Mouse (Mus musculus): ENCODE measurements at regions not wholly inside any gene's neighbourhood (a gene's known extent, or its start where the extent isn't known, plus 50 kb on each side); places are given as distances from the start of the nearest gene placed in this dataset.
"Not testable (repeated sequence)": the region's sequence is repeated elsewhere in the genome, so short reads cannot be mapped to it uniquely, and the experiment has no call there.

GRCm38 (mm10) chr3:58245361-58245760, 169.2 kb upstream of the Tsc22d2 start:
- 46% methylated on average over 5 of the region's 5 CpGs for WGBS
- ATAC-seq (ENCODE audit: insufficient number of reproducible peaks, insufficient read depth, low FRiP score, low read depth) = no peak

GRCm38 (mm10) chr3:58247989-58248388, 166.5 kb upstream of the Tsc22d2 start:
- ATAC-seq (ENCODE audit: insufficient number of reproducible peaks, insufficient read depth, low FRiP score, low read depth) = no peak
- H3K36me3 ChIP-seq (ENCODE audit: control insufficient read depth, insufficient read depth, low read length) = no peaks in the 10 kb centered on the region
- no peaks in the 10 kb centered on the region for H3K9me3 ChIP-seq (ENCODE audit: control insufficient read depth, low read depth, low read length)
- no peaks in the 10 kb centered on the region for H3K27me3 ChIP-seq (ENCODE audit: control insufficient read depth, insufficient read depth, low read length)
- H3K4me1 ChIP-seq (ENCODE audit: control insufficient read depth, insufficient read depth, low read length) = no peaks in the 10 kb centered on the region
- 78% methylated on average over 2 of the region's 2 CpGs for WGBS
- no peak overlapping the region for H3K4me2 ChIP-seq (replicated peaks; ENCODE audit: low read depth, low read length)
- no peak overlapping the region for H3K4me3 ChIP-seq (ENCODE audit: low read depth, low read length)
- H3K9ac ChIP-seq (replicated peaks; ENCODE audit: low read depth, low read length) = no peak overlapping the region
- no peak overlapping the region for H3K27ac ChIP-seq (ENCODE audit: low read length)

More at GRCm38 (mm10) chr3:58245361-58245760, 169.2 kb upstream of the Tsc22d2 start:
- H3K9ac ChIP-seq (replicated peaks; ENCODE audit: low read depth, low read length) = no peak overlapping the region
- no peaks in the 10 kb centered on the region for H3K4me1 ChIP-seq (ENCODE audit: control insufficient read depth, insufficient read depth, low read length)
- no peak overlapping the region for H3K4me2 ChIP-seq (replicated peaks; ENCODE audit: low read depth, low read length)
- no peaks in the 10 kb centered on the region for H3K9me3 ChIP-seq (ENCODE audit: control insufficient read depth, low read depth, low read length)
- H3K4me3 ChIP-seq (ENCODE audit: low read depth, low read length) = no peak overlapping the region
- H3K36me3 ChIP-seq (ENCODE audit: control insufficient read depth, insufficient read depth, low read length) = no peaks in the 10 kb centered on the region
- no peak overlapping the region for H3K27ac ChIP-seq (ENCODE audit: low read length)
- H3K27me3 ChIP-seq (ENCODE audit: control insufficient read depth, insufficient read depth, low read length) = no peaks in the 10 kb centered on the region

GRCm38 (mm10) chr3:58253942-58254341, 160.6 kb upstream of the Tsc22d2 start:
- 74% methylated on average over 8 of the region's 8 CpGs for WGBS
- no peak overlapping the region for H3K4me2 ChIP-seq (replicated peaks; ENCODE audit: low read depth, low read length)
- no peak for ATAC-seq (ENCODE audit: insufficient number of reproducible peaks, insufficient read depth, low FRiP score, low read depth)

GRCm38 (mm10) chr3:58267606-58268325, 146.7 kb upstream of the Tsc22d2 start:
- WGBS = 79% methylated on average over 14 of the region's 14 CpGs
- no peaks in the 10 kb centered on the region for H3K9me3 ChIP-seq (ENCODE audit: control insufficient read depth, low read depth, low read length)
- H3K4me1 ChIP-seq (ENCODE audit: control insufficient read depth, insufficient read depth, low read length) = no peaks in the 10 kb centered on the region
- H3K4me2 ChIP-seq (replicated peaks; ENCODE audit: low read depth, low read length) = no peak overlapping the region
- no peak overlapping the region for H3K4me3 ChIP-seq (ENCODE audit: low read depth, low read length)
- H3K9ac ChIP-seq (replicated peaks; ENCODE audit: low read depth, low read length) = no peak overlapping the region
- no peaks in the 10 kb centered on the region for H3K27me3 ChIP-seq (ENCODE audit: control insufficient read depth, insufficient read depth, low read length)
- no peaks in the 10 kb centered on the region for H3K36me3 ChIP-seq (ENCODE audit: control insufficient read depth, insufficient read depth, low read length)
- no peak for ATAC-seq (ENCODE audit: insufficient number of reproducible peaks, insufficient read depth, low FRiP score, low read depth)
- H3K27ac ChIP-seq (ENCODE audit: low read length) = no peak overlapping the region

More at GRCm38 (mm10) chr3:58253942-58254341, 160.6 kb upstream of the Tsc22d2 start:
- H3K27ac ChIP-seq (ENCODE audit: low read length) = no peak overlapping the region
- H3K9ac ChIP-seq (replicated peaks; ENCODE audit: low read depth, low read length) = no peak overlapping the region
- H3K27me3 ChIP-seq (ENCODE audit: control insufficient read depth, insufficient read depth, low read length) = no peaks in the 10 kb centered on the region
- H3K9me3 ChIP-seq (ENCODE audit: control insufficient read depth, low read depth, low read length) = no peaks in the 10 kb centered on the region
- H3K4me1 ChIP-seq (ENCODE audit: control insufficient read depth, insufficient read depth, low read length) = no peaks in the 10 kb centered on the region
- H3K36me3 ChIP-seq (ENCODE audit: control insufficient read depth, insufficient read depth, low read length) = no peaks in the 10 kb centered on the region
- H3K4me3 ChIP-seq (ENCODE audit: low read depth, low read length) = no peak overlapping the region

GRCm38 (mm10) chr3:58271441-58271840, 143.1 kb upstream of the Tsc22d2 start:
- H3K4me1 ChIP-seq (ENCODE audit: control insufficient read depth, insufficient read depth, low read length); H3K9me3 ChIP-seq (ENCODE audit: control insufficient read depth, low read depth, low read length); H3K36me3 ChIP-seq (ENCODE audit: control insufficient read depth, insufficient read depth, low read length); H3K9ac ChIP-seq (replicated peaks; ENCODE audit: low read depth, low read length); H3K27me3 ChIP-seq (ENCODE audit: control insufficient read depth, insufficient read depth, low read length); H3K4me2 ChIP-seq (replicated peaks; ENCODE audit: low read depth, low read length); H3K4me3 ChIP-seq (ENCODE audit: low read depth, low read length); H3K27ac ChIP-seq (ENCODE audit: low read length): not testable (repeated sequence)
- ATAC-seq (ENCODE audit: insufficient number of reproducible peaks, insufficient read depth, low FRiP score, low read depth) = peak; percentile 79
- no CpG with 5 or more reads among the region's 4 CpGs for WGBS

- no peak for ATAC-seq (ENCODE audit: insufficient number of reproducible peaks, insufficient read depth, low FRiP score, low read depth)
- H3K4me3 ChIP-seq (ENCODE audit: low read depth, low read length) = no peak overlapping the region
- no peaks in the 10 kb centered on the region for H3K4me1 ChIP-seq (ENCODE audit: control insufficient read depth, insufficient read depth, low read length)
- H3K9me3 ChIP-seq (ENCODE audit: control insufficient read depth, low read depth, low read length) = no peaks in the 10 kb centered on the region
- 85% methylated on average over 6 of the region's 6 CpGs for WGBS
- H3K4me2 ChIP-seq (replicated peaks; ENCODE audit: low read depth, low read length) = no peak overlapping the region
- H3K27ac ChIP-seq (ENCODE audit: low read length) = no peak overlapping the region
- H3K36me3 ChIP-seq (ENCODE audit: control insufficient read depth, insufficient read depth, low read length) = no peaks in the 10 kb centered on the region
- H3K27me3 ChIP-seq (ENCODE audit: control insufficient read depth, insufficient read depth, low read length) = no peaks in the 10 kb centered on the region
- no peak overlapping the region for H3K9ac ChIP-seq (replicated peaks; ENCODE audit: low read depth, low read length)
Observed at GRCm38 (mm10) chr3:58281291-58281690, 133.2 kb upstream of the Tsc22d2 start.

- H3K4me3 ChIP-seq (ENCODE audit: low read depth, low read length); H3K36me3 ChIP-seq (ENCODE audit: control insufficient read depth, insufficient read depth, low read length); H3K27me3 ChIP-seq (ENCODE audit: control insufficient read depth, insufficient read depth, low read length); ATAC-seq (ENCODE audit: insufficient number of reproducible peaks, insufficient read depth, low FRiP score, low read depth); H3K4me2 ChIP-seq (replicated peaks; ENCODE audit: low read depth, low read length); H3K9ac ChIP-seq (replicated peaks; ENCODE audit: low read depth, low read length); H3K27ac ChIP-seq (ENCODE audit: low read length); H3K9me3 ChIP-seq (ENCODE audit: control insufficient read depth, low read depth, low read length); H3K4me1 ChIP-seq (ENCODE audit: control insufficient read depth, insufficient read depth, low read length): not testable (repeated sequence)
- 25% methylated on average over 1 of the region's 1 CpGs for WGBS
Observed at GRCm38 (mm10) chr3:58284371-58284770, 130.1 kb upstream of the Tsc22d2 start.

GRCm38 (mm10) chr3:58295810-58296209, 118.7 kb upstream of the Tsc22d2 start:
- Histone ChIP-seq H3K4me1 (ENCODE audit: control insufficient read depth, insufficient read depth, low read length) (no peaks in the 10 kb centered on the region), H3K4me3 (ENCODE audit: low read depth, low read length) (no peak overlapping the region), H3K36me3 (ENCODE audit: control insufficient read depth, insufficient read depth, low read length) (no peaks in the 10 kb centered on the region), H3K27me3 (ENCODE audit: control insufficient read depth, insufficient read depth, low read length) (no peaks in the 10 kb centered on the region), H3K9ac (replicated peaks; ENCODE audit: low read depth, low read length) (no peak overlapping the region), H3K27ac (ENCODE audit: low read length) (no peak overlapping the region), H3K9me3 (ENCODE audit: control insufficient read depth, low read depth, low read length) (no peaks in the 10 kb centered on the region), H3K4me2 (replicated peaks; ENCODE audit: low read depth, low read length) (no peak overlapping the region)
- 66% methylated on average over 5 of the region's 5 CpGs for WGBS
- no peak for ATAC-seq (ENCODE audit: insufficient number of reproducible peaks, insufficient read depth, low FRiP score, low read depth)

GRCm38 (mm10) chr3:58300213-58300612, 114.3 kb upstream of the Tsc22d2 start:
- Histone ChIP-seq H3K36me3 (ENCODE audit: control insufficient read depth, insufficient read depth, low read length) (no peaks in the 10 kb centered on the region), H3K27ac (ENCODE audit: low read length) (no peak overlapping the region), H3K4me2 (replicated peaks; ENCODE audit: low read depth, low read length) (no peak overlapping the region), H3K4me3 (ENCODE audit: low read depth, low read length) (no peak overlapping the region), H3K9me3 (ENCODE audit: control insufficient read depth, low read depth, low read length) (no peaks in the 10 kb centered on the region), H3K27me3 (ENCODE audit: control insufficient read depth, insufficient read depth, low read length) (no peaks in the 10 kb centered on the region), H3K4me1 (ENCODE audit: control insufficient read depth, insufficient read depth, low read length) (no peaks in the 10 kb centered on the region), H3K9ac (replicated peaks; ENCODE audit: low read depth, low read length) (no peak overlapping the region)
- WGBS = 77% methylated on average over 2 of the region's 2 CpGs
- no peak for ATAC-seq (ENCODE audit: insufficient number of reproducible peaks, insufficient read depth, low FRiP score, low read depth)
